Mouse (Mus musculus) olfactory bulb, adult 2 months (tissue): ENCODE measurements around the gene Zfp746. TPM values are rescaled to one million over a fixed set of nuclear protein-coding genes. Genes with fewer than 3 reads are reported as not detected.

ENCODE experiments used
- H3K27ac ChIP-seq: fragments of 200-500 bp; 2 replicates; pipeline ENCODE4 v1.5.1; 2012; ENCODE audit warnings: low read depth, low read length; ENCODE audit not compliant: insufficient read depth
- H3K4me1 ChIP-seq: fragments of 200-500 bp; 2 replicates; pipeline ENCODE4 v1.6.1; 2012; ENCODE audit warnings: low read length; ENCODE audit not compliant: control insufficient read depth, insufficient read depth
- H3K4me3 ChIP-seq: fragments of 200-500 bp; 2 replicates; pipeline ENCODE4 v1.5.1; 2012; ENCODE audit warnings: mild to moderate bottlenecking, low read depth, low read length, moderate library complexity; ENCODE audit not compliant: insufficient read depth
- CTCF ChIP-seq: fragments of 200-500 bp; IDR thresholded peaks from 2 replicates; pipeline ENCODE4 v1.5.1; 2012; ENCODE audit warnings: low read depth, mild to moderate bottlenecking, low read length, moderate library complexity; ENCODE audit not compliant: insufficient read depth
- POLR2A ChIP-seq: fragments of 200-500 bp; IDR thresholded peaks from 2 replicates; pipeline ENCODE4 v1.6.1; 2012; ENCODE audit warnings: mild to moderate bottlenecking, low read depth, low read length, moderate library complexity; ENCODE audit not compliant: insufficient read depth
- WGBS: fragments of 180-500 bp; shearing (Covaris S2); methylation state at CpG from one replicate; pipeline ENCODE4 v1.1.7; 2018; 5-methylcytosine and 5-hydroxymethylcytosine counted together
- polyA plus RNA-seq: library from polyadenylated mRNA; stranded (reverse); fragments of >200 nt; gene quantifications from 2 replicates; pipeline ENCODE4 v1.2.4, GENCODE M21; 2012; ENCODE audit warnings: low replicate concordance; ENCODE audit not compliant: missing spikeins, insufficient read depth, insufficient read length

Gene Zfp746
- polyA plus RNA-seq, 1 experiment = not detected

DNA sequence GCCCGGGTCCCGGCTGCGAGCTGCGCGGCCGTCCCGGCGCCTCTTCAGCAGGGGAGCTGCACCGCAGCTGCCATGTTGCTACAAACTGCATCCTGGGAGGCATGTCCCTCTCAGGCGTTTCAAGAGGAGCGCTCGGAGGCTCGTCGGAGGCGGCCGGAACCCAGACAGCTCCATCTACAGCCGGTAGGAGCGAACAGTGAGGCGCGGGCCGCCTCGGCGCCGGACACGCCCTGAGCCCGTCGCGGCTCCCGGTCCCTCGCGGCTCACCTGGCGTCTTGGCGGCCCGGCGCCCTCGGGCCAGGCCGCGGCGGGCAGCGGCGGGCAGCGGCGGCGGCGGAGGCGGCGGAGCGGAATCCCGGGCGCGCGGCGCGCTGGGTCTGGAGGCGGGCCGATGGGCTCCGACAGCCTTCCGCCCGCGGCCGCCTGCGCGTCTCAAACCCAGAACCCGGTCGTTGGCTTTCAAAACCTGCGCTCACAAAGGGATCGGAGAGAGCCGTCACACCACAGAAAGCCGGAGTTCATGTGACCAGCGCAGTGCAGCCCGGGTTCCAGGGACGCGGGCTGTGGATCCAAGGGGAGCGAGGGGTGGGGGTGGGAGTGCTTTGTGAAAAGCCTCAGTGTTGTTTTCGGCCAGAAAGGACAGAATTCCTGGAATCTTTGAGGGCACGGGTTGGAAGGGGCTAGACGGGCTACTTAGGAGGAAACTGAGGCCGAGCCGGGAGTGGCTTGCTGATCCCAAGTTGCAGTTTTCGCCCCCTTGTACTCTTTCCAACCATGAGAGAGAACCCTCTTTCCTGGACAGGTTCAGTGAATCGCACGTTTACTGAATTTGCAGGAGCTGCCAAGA, 37.7 kb downstream of the Zfp746 start, which contains the start of gene Zfp777:
Zfp777 (minus strand) TSS at position 486 of the 847 bp plus-strand sequence.
- Histone ChIP-seq H3K4me3 (peak within 1 kb of the TSS; percentile 98), H3K27ac (peak within 1 kb of the TSS; percentile 34; the same call in 1 of the 2 replicates), H3K4me1 (peaks cover 13% of the 10 kb centered on the region; the same call in 1 of the 2 replicates)
- TF ChIP-seq CTCF (0 out of 2 replicates have a peak, but pooled peaks have one; percentile 17), POLR2A (no peak; the same call in 1 of the 2 replicates)
- 3% methylated on average over 80 of the region's 82 CpGs for WGBS

DNA sequence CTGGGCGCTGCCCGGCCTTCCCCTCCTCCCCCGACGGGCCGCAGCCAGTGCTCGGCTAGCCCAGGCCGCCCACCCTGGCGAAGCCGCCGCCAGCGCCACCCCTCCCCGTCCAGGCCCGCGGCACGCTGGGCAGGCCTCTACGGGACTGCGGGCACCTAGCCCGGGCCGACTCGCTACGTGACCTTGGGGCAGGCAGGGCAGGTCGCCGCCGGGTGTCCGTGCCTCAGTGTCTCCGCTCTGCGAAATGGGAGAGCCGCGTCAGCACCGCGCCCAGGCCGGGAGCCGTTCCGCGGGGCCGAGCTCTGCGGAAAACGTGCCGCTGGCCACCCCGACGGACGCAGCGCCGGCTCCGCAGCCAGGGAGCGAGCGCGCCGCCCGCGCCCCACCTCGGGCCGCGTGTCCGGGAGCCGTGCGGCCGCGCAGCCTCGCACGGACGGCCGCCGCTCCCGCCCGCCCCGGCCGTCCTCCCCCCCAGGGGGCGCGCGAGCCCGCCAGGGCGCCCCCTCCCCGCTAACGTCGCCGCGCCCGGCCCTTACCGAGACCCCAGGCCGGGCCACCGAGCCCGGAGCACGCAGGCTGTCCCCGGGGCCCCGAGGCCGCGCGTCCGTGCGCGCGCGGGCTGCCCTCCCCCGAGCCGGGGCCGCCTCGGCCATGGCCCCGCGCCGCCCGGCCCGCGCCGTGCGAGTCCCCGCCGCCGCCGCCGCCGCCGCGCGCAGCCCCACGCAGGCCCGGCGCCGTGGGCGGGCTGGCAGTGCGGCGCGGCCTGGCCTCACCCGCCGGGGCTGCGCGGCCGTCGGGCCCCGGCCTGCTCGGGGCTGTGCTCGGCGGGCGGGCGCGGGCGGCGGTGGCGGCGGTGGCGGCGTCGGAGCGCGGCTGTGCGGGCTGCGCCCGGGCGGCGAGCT, 38.7 kb downstream of the Zfp746 start:
- WGBS = 17% methylated on average over 150 of the region's 150 CpGs
- peaks cover 14% of the 10 kb centered on the region; the same call in 1 of the 2 replicates for H3K4me1 ChIP-seq
- no peak for TF ChIP-seq CTCF
- no peak for TF ChIP-seq POLR2A
- H3K4me3 ChIP-seq = peak overlapping the region; percentile 98
- no peak overlapping the region for H3K27ac ChIP-seq

DNA sequence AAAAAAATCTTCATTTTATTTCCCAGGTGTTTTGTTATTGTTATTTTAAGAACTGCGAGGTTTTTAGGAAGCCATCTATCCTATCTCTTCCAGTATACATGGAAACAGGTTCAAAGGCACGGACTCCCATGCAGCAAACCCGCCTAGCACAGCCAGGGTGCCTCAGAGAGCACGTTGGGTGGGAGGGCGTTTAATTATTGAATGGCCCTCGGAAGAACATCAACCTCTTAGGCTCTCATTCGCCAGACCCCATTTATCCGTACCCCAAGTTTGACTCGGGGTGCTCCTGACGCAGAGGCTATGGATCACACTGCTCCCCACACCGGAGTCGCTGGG, 39.3 kb downstream of the Zfp746 start:
- H3K4me1 ChIP-seq = peaks cover 14% of the 10 kb centered on the region; the same call in 1 of the 2 replicates
- H3K27ac ChIP-seq = no peak overlapping the region
- TF ChIP-seq POLR2A (no peak), CTCF (no peak)
- 5% methylated on average over 12 of the region's 12 CpGs for WGBS
- H3K4me3 ChIP-seq = peak overlapping the region; percentile 98

DNA sequence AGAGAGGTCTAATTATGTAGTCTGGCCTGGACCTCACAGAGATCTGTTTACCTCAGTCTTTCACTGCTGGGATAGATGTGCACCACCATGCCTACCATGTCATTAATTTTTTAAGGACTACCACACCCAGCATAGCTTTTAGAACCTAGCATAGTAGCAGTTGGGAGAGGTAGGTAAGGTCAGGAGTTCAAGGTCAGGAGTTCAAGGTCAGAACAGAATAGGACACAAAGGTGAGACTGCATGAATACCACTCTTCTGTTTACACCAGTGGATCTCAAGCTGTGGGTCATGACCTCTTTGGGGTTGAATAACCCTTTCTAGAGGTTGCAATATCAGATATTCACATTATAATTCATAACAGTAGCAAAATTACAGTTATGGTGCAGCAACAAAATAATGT, 53.7 kb downstream of the Zfp746 start:
- TF ChIP-seq CTCF = no peak
- TF ChIP-seq POLR2A = no peak

DNA sequence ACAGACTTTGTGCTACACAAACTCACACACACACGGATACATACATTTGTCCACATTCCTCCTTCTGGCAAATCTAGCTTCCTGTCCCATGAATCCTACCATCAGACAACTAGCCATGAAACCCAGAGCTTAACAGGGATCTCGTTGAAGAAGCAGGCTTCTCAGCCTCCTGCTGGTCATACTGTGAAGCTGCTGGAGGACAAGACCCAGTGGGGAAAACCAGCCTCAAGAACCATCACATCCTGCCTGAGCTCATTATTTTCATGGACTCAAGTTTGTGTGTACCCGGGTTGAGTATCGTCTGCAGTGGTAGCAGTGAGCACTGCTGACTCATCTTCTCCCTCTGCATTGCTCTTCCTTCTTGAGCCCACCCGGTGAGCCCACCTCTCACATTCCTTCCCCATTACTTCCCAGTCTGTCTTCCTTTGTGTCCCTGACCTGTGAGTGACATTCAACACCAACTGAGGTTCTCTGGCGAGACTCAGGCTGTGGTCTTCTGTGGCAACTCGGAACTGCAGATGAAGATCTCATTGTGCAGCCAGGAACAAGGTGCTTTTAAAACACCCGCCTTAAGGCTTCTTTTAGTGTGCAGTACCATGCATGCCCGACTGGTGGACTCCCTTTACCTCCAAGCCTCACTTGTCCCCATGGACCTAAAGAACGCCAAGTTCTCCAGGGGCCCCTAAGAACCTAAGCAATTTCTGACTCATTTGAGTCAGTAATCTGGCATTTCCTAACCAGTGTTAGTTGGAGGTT, 60.3 kb downstream of the Zfp746 start:
- H3K27ac ChIP-seq = no peak overlapping the region
- WGBS = 87% methylated on average over 10 of the region's 10 CpGs
- no peak overlapping the region for H3K4me3 ChIP-seq
- peaks cover 8% of the 10 kb centered on the region for H3K4me1 ChIP-seq
- TF ChIP-seq POLR2A (no peak), CTCF (no peak)

More for the DNA sequence above, 53.7 kb downstream of the Zfp746 start:
- no peak overlapping the region for H3K27ac ChIP-seq
- no peaks in the 10 kb centered on the region for H3K4me1 ChIP-seq
- no peak overlapping the region for H3K4me3 ChIP-seq

DNA sequence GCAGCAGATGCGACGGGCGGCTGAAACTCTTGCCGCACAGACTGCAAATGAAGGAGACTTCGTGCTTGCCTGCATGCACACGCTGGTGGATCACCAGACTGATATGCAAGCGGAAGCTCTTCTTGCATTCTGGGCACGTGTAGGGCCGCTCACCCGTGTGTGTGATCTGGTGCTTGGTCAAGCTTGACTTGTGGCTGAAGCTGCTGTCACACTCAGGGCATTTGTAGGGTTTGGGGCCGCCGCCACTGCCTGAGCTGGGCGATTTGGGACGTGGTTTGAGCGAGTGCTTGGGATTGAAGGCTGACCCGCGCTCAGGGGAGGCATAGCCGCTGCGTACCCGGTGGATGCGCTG, 61.4 kb downstream of the Zfp746 start:
- 85% methylated on average over 21 of the region's 21 CpGs for WGBS
- TF ChIP-seq POLR2A (no peak), CTCF (no peak)
- Histone ChIP-seq H3K27ac (no peak overlapping the region), H3K4me1 (peaks cover 10% of the 10 kb centered on the region), H3K4me3 (no peak overlapping the region)

DNA sequence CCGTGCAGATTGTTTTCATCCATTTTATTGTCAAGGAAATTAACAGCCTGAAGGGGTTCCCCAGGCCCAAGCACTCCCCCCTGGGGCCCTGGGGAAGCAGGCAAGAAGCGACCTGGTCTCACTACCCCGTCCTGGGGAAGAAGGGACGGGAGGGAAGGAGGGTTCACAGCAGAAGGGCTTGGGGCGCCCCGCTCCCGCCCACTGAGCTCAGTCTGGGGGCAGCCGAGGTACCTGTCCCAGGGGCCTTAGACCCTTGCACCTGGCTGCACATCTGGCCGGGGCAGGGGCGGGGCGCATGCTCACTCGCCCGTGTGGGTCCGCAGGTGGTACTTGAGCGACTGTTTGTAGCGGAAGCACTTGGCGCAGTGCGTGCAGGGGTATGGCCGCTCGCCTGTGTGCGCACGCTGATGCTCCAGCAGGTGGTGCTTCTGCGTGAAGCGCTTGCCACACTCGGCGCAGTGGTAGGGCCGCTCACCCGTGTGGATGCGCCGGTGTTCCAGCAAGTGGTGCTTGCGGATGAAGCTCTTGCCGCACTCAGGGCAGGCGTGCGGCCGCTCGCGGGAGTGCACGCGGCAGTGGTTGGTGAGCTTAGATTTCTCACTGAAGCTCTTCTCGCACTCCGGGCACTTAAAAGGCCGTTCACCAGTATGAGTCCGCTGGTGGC, 61.9 kb downstream of the Zfp746 start:
- Histone ChIP-seq H3K27ac (no peak overlapping the region), H3K4me1 (peaks cover 10% of the 10 kb centered on the region), H3K4me3 (no peak overlapping the region)
- TF ChIP-seq POLR2A (no peak), CTCF (no peak)
- WGBS = 88% methylated on average over 43 of the region's 43 CpGs

DNA sequence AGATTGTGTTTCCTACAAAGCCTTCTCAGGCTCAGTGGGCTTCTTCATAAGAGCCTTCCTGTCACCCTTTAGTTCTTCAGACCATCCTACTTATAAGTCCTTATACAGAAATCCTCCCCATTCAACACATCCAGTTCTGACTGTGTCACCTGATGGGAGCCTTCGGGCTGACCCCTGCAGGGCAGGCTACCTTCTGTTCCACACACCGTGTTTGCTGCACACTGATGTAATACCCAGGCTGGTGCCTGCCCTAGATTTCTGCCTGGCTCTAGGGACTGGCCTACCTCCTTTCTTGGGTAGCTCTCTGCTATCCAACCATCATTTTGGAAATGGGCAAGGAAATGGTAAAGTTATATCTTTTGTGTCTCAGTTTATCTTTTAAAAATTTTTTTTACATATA, 63.7 kb downstream of the Zfp746 start:
- WGBS = 81% methylated on average over 2 of the region's 2 CpGs
- peaks cover 10% of the 10 kb centered on the region for H3K4me1 ChIP-seq
- no peak overlapping the region for H3K4me3 ChIP-seq
- TF ChIP-seq CTCF (no peak), POLR2A (no peak)
- peak overlapping the region; percentile 45; the same call in 1 of the 2 replicates for H3K27ac ChIP-seq
